Mouse (Mus musculus) urinary bladder, postnatal 25 days (tissue): Measurements from ENCODE around the gene Esyt2.
"Not testable (repeated sequence)": the region's sequence is repeated elsewhere in the genome, so short reads cannot be mapped to it uniquely, and the experiment has no call there.

ENCODE experiments used
- DNase-seq: peaks from one replicate; pipeline ENCODE4 v3.0.0; 2022; ENCODE audit warnings: low spot score

The Esyt2 gene

GRCm38 (mm10) chr12:116280653-116281364 is at the start of gene Esyt2:
TSS of gene Esyt2 (plus strand) at chr12:116281196.
- DNase-seq = peak; percentile 99

DNA sequence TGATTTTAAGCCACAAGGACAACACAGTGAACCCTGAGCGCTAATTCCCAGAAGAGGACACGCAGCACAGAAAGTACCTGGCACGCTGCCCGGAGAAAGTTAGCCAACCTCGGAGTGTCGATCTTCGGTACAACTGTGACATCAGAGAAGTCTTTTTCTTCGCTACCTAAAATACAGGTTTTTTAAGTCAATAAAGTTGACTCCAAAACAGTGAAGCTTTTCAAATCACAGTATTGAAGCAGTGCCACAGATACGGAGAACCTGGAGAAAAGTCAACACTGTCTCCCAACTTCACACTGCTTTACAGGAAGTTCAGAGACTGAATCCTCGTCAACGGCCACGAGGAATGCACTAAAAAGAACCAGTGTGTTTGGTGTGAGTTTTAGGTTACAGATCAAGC is 49.4 kb upstream of the Esyt2 start:
- peak; percentile 64 for DNase-seq

DNA sequence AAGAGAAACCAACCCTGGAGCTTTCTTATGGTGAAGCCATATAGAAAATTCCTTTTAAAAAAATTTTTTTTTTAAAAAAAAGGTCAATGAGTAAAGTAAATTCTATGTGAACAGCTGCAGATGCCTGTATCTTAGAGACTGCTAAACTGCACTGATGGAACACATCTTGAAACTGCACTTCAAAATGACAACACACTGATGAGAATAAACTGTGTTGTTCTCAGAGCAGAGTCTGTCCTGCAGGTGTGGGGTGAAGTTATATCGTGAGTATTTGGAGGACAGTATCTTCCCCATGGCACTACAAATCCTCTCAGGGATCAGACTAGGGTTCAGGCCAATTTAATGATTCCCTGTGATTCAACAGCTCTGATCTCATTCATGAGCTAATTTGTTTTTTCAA is 48.9 kb upstream of the Esyt2 start:
- DNase-seq = no peak

DNA sequence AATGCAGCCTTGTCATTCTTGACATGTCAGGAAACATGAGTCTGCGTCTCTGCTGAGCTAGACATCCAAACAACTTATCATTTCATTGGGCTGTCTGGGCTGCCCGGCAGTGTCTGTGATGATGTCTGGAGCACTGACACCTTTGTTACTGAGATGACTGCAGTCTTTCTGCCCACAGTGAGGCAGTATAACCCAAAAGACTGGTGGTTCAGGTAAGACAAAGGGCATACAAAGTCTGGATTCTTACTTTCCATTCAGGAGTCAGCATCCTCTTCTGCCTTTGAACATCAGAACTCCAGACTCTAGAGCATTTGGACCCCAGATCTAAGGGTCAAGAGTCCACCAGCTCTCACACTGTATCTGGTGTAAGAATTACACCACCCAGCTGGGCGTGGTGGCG is 45.6 kb upstream of the Esyt2 start:
- DNase-seq = no peak

GRCm38 (mm10) chr12:116236658-116237057 is 44.3 kb upstream of the Esyt2 start:
- DNase-seq = no peak

DNA sequence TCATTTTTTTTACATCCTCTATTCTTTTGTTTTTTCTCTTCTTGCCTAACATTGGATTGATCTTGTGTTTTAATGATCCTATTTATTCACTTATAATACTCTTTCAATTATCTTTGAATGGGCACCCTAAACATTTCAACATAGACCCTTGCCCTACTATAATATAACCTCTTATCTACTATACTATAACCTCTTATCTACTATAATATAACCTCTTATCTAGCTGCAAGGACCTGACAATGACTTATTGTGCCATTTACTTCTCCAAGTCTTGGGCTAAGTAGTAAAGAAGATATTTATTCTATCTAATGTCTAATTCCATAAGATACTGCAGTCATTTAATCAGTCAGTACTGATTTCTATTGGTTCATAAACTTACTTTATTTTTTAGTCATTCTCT is 42.6 kb upstream of the Esyt2 start:
- DNase-seq = no peak

DNA sequence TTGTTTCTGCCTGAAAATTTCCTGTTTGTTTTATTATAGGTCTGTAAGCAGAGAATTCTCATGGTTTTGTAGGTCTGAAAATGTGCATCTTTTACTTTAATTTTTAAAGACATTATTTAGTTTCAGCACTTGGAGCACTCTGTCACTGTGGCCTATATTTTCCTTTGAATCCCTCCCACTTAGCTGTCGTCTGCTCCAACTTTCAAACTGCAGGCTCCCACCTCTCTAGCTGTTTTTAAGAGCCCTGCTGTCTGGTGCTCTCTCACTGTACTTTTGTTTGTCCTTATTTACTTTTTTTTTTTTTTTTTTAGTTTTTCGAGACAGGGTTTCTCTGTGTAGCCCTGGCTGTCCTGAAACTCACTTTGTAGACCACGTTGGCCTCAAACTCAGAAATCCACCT is 42.2 kb upstream of the Esyt2 start:
- DNase-seq = no peak

- DNase-seq = no peak
Observed at GRCm38 (mm10) chr12:116244601-116245000, 36.4 kb upstream of the Esyt2 start.

DNA sequence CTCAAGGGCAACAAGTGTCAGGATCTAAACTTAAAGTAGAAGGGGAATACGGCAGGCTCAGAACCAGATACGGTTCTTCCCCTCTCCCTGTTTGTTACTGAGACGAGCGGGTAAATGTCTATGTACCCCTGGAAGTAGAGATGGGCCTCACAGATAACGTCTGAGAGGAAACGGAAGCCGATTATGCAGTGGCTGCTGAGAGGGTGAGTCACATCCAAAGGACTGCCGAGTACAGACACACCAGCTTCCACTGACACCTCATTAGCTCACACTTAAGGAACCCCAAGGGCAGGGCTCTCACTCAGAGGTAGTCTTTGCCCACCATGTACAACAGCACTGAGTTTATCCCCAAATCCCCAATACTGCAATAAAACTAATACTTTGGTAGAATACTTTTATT is 26.3 kb upstream of the Esyt2 start:
- DNase-seq = no peak

DNA sequence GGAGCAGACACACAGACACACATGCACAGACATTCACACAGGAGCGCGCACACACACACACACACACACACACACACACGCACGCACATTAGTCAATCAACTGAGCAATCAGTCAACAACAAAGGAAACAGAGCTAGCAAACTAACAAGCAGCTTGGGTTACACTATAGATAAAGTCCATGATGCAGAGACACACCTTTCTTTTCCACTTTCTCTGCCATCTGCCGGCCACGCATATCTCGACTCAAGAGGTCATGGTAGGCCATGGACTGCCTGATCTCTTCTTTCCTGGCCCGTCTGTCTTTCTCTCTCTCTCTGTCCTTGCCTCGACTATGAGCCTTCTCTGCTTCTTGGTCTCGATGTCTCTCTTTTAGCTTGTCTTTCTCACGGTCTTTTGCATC is 25.4 kb upstream of the Esyt2 start:
- DNase-seq = no peak

GRCm38 (mm10) chr12:116258321-116258720 is 22.7 kb upstream of the Esyt2 start:
- no peak for DNase-seq

GRCm38 (mm10) chr12:116262555-116263341 is 18.2 kb upstream of the Esyt2 start, which contains the start of gene Wdr60:
TSS of gene Wdr60 (minus strand) at chr12:116263022.
- DNase-seq = peak; percentile 85

GRCm38 (mm10) chr12:116264756-116265155 is 16.2 kb upstream of the Esyt2 start:
- no peak for DNase-seq

DNA sequence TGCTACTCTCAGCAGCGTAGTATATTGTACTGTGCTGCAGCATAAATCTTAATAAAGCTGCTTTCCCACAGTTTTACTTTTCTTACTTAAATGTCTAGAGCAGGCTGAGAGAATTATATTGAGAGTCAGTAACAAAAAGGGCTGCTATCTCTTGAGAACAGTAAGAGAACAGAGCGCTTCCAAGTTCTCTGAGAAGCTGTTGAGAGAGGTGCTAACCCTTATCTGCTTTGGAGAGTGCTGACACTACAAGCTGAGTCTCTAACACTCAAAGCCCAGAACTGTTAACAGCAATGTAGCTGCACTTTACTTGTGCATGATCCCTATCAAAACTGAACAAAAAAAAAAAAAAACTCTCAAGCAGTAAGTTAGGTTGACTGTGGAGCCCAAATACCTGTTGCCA is 15.7 kb upstream of the Esyt2 start:
- no peak for DNase-seq

- DNase-seq = peak; percentile 13
Observed at GRCm38 (mm10) chr12:116269450-116269849, 11.5 kb upstream of the Esyt2 start.

DNA sequence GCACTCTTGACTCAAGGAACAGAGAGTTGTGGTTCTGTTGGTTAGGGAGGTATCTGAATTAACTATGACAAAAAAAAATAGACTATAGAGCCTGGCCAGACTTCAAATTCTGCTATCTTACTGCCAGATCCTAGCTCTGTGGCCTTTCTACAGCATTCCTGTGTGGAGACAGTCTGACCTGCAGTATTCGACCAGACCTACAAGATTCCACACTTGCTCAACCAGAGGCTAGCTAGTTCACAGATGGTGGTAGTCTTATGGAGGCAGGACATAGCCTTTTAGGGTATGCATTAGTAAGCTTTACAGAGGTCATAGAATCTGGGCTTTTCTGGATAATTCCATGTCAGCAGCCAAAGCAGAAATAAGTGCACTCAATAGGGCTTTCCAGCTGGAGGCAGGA is 10.5 kb upstream of the Esyt2 start:
- no peak for DNase-seq

DNA sequence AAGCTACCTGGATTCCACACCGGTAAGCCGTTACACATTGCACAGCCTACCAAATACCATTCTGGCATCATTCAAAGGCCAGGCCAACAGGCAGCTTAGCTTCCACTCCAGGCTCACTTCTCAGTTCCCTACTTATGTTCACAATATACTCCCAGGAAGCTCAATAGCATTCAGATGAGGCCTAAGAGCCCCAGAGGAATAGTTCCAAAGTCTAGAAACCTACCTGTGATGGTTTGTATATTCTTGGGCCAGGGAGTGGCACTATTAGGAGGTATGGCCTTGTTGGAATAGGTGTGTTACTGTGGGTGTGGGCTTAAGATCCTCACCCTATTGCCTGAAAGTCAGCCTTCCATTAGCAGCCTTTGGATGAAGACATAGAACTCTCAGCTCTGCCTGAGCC is 9.9 kb upstream of the Esyt2 start:
- no peak for DNase-seq

DNA sequence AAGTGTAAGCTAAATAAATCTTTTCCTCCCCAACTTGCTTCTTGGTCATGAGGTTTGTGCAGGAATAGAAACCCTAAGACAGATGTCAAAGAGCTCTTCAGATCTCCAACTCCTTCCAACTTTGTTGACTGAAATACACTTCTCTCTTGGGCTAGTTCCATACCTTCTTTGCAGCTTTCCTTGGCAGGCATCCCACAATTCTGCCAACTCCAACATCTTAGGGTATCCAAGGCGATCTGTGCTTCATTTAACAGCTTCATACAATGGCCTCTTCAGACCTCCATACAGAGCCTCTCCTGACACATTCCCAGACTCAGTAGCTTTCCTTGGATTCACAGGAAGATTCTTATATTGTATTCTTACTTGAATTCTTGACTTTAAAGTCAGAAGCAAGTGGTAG is 7.3 kb upstream of the Esyt2 start:
- DNase-seq = no peak

- not testable (repeated sequence) for DNase-seq
Observed at GRCm38 (mm10) chr12:116275086-116275485, 5.9 kb upstream of the Esyt2 start, which contains the start of gene Gm11027. TSS of gene Gm11027 (plus strand) at chr12:116275386.

DNA sequence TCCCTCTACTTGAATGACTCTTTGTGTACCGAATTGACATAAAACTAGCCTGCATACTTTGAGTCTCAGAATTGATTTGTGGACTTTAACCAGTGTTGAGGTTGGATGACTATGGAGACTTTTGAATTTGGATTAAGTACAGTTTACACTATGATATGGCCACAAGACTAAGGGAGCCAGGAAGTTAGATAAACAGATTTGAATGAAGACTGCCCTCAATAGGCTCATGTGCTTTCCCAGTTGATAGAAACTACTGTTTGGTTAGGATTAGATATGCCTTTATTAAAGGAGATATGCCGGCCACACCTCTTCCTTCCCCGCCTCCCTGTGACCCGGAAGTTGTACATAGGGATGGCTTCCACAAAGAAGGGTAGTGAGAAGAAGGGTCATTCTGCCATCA is 5.4 kb upstream of the Esyt2 start:
- DNase-seq = no peak

DNA sequence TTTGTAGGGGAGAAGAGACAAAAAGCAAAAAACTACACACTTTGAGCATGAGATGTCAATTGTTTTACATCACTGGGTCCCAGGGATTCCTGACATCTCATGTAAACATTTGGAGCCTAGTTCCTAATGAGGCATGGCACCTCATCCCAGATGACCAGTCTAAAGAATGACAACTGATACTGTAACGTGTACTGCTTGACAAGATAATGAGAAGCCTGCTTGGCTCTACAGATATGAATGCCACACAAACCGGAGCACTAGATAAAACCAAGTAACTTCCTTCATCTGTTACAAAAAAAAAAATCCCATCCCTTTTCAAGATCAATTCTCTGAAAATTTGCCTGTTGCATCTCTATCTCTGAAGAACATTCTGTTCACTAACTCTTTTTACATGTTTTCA is 4.0 kb upstream of the Esyt2 start:
- DNase-seq = no peak

- DNase-seq = no peak
Observed at GRCm38 (mm10) chr12:116278541-116278940, 2.5 kb upstream of the Esyt2 start.

- no peak for DNase-seq
Observed at GRCm38 (mm10) chr12:116279181-116279580, 1.8 kb upstream of the Esyt2 start.
